In the genomic region with DNA sequence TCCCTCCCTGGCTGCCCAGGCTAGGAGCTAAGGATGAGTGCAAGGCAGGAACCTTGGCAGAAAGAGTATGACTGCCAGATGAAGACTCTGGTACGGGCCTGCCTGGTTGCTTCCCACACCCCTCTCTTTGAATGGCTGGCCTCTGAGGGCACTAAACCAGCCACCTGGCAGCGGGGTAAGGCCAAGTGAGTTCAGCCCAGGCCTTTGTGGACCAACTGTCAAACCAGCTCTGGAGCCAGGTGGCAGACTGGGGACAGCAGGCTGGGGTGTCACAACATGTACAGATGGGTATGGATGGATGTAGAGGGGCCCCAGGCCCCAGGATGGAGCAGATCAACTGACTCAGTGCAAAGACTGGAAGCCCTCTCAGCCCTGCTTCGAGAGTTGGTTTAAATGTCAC, we compare ENCODE assay signal across 12 mouse cellular contexts. TPM values are rescaled to one million over a fixed set of nuclear protein-coding genes. Genes with fewer than 3 reads are reported as not detected.
DNase-seq lines count a peak whose midpoint lies in the region; ATAC-seq and TF ChIP-seq lines count a peak whose summit lies in the region.
"Had no signal": no experiment of that assay in that cellular context is flagged by ENCODE, and none has a peak within 500 bp of the region (broad histone marks: within the 10 kb centered on the region; RNA-seq: fewer than 3 reads in every experiment).

No protein-coding gene starts in this region.

- H3K27me3 ChIP-seq in forebrain, embryonic 10.5 days (ENCODE audit: poor library complexity, severe bottlenecking), result no peaks in the 10 kb centered on the region
- no peaks in the 10 kb centered on the region for H3K27me3 ChIP-seq in forebrain, embryonic 11.5 days (ENCODE audit: control insufficient read depth, insufficient read depth, low read length)
- no peaks in the 10 kb centered on the region for H3K27me3 ChIP-seq in thymus, adult 2 months (ENCODE audit: control insufficient read depth, insufficient read depth, low read length)
- H3K27me3 ChIP-seq in forebrain, postnatal 0 days (ENCODE audit: insufficient read depth, low read length), result no peaks in the 10 kb centered on the region
- H3K27me3 ChIP-seq: limb, embryonic 13.5 days; liver, embryonic 15.5 days had no signal

- no peak for ATAC-seq in forebrain, embryonic 11.5 days (replicated peaks; ENCODE audit: low FRiP score)
- 0 out of 2 replicates have a peak, but pooled peaks have one; percentile 12 for ATAC-seq in forebrain, postnatal 0 days
- no peak for ATAC-seq in granulocyte monocyte progenitor cell, adult 5-6 weeks (replicated peaks; ENCODE audit: poor library complexity, severe bottlenecking)
- ATAC-seq: midbrain, embryonic 16.5 days had no signal

- H3K27ac ChIP-seq in forebrain, embryonic 10.5 days, result 0 out of 2 replicates have a peak overlapping the region, but pooled peaks have one; percentile 8
- no peak overlapping the region for H3K27ac ChIP-seq in forebrain, embryonic 11.5 days (ENCODE audit: low read depth, low read length)
- no peak overlapping the region for H3K27ac ChIP-seq in thymus, adult 2 months (ENCODE audit: control insufficient read depth, insufficient read depth, low read length)
- no peak overlapping the region for H3K27ac ChIP-seq in forebrain, postnatal 0 days (ENCODE audit: low read depth, low read length)
- H3K27ac ChIP-seq: limb, embryonic 13.5 days; liver, embryonic 15.5 days had no signal

- no peak overlapping the region for H3K4me2 ChIP-seq in forebrain, embryonic 11.5 days (ENCODE audit: low read depth, low read length, severe bottlenecking)
- no peak overlapping the region for H3K4me2 ChIP-seq in forebrain, postnatal 0 days (ENCODE audit: low read depth)
- H3K4me2 ChIP-seq: limb, embryonic 13.5 days; liver, embryonic 15.5 days had no signal

- no peak for TF ChIP-seq POLR2A in thymus, adult 2 months (IDR thresholded peaks at IDR 0.05; ENCODE audit: control insufficient read depth, extremely low read depth, insufficient read depth, low read length, poor library complexity)

- H3K4me3 ChIP-seq in forebrain, embryonic 10.5 days, result no peak overlapping the region
- H3K4me3 ChIP-seq in forebrain, embryonic 11.5 days (ENCODE audit: low read depth, low read length), result no peak overlapping the region
- H3K4me3 ChIP-seq in thymus, adult 2 months (ENCODE audit: control insufficient read depth, insufficient read depth, low read length), result no peak overlapping the region
- no peak overlapping the region for H3K4me3 ChIP-seq in forebrain, postnatal 0 days (ENCODE audit: low read depth, low read length)
- H3K4me3 ChIP-seq: limb, embryonic 13.5 days; liver, embryonic 15.5 days; megakaryocyte, embryonic 14.5 days had no signal

- DNase-seq in forebrain, embryonic 10.5 days (ENCODE audit: extremely low spot score, low spot score), result no peak
- DNase-seq in forebrain, embryonic 11.5 days (ENCODE audit: low spot score), result no peak
- DNase-seq in thymus, postnatal 0 days (ENCODE audit: low spot score), result peak; percentile 55
- no peak for DNase-seq in thymus, adult 2 months
- DNase-seq in cerebellum, postnatal 14 days, result peak; percentile 76 to 77
- DNase-seq in forebrain, postnatal 0 days, result no peak
- no peak for DNase-seq in B cell, adult 2 months

- TF ChIP-seq CTCF in thymus, adult 2 months (IDR thresholded peaks at IDR 0.05; ENCODE audit: borderline replicate concordance, control insufficient read depth, extremely low read depth, insufficient read depth, low read length, poor library complexity), result no peak
- no peak for TF ChIP-seq CTCF in forebrain, postnatal 0 days (IDR thresholded peaks at IDR 0.05; ENCODE audit: low read depth)

- H3K36me3 ChIP-seq in forebrain, embryonic 10.5 days (replicated peaks), result peaks cover 87% of the 10 kb centered on the region
- H3K36me3 ChIP-seq in forebrain, embryonic 11.5 days (ENCODE audit: control insufficient read depth, insufficient read depth, low read length), result peaks cover 16% of the 10 kb centered on the region
- H3K36me3 ChIP-seq in thymus, adult 2 months (ENCODE audit: control insufficient read depth, insufficient read depth, low read length), result 0 out of 2 replicates have a peak, but pooled peaks cover 4% of the 10 kb centered on the region
- H3K36me3 ChIP-seq in forebrain, postnatal 0 days (ENCODE audit: insufficient read depth), result peaks cover 41% of the 10 kb centered on the region

- peaks cover 4% of the 10 kb centered on the region; the same call in 1 of the 2 replicates for H3K4me1 ChIP-seq in forebrain, embryonic 10.5 days
- no peaks in the 10 kb centered on the region for H3K4me1 ChIP-seq in forebrain, embryonic 11.5 days (replicated peaks; ENCODE audit: control insufficient read depth, insufficient read depth, low read length)
- peaks cover 24% of the 10 kb centered on the region for H3K4me1 ChIP-seq in thymus, adult 2 months (replicated peaks; ENCODE audit: control insufficient read depth, insufficient read depth, low read length)
- peaks cover 3% of the 10 kb centered on the region; the same call in 1 of the 2 replicates for H3K4me1 ChIP-seq in forebrain, postnatal 0 days (ENCODE audit: insufficient read depth)
- H3K4me1 ChIP-seq: liver, embryonic 15.5 days; megakaryocyte, embryonic 14.5 days had no signal

- WGBS in forebrain, embryonic 10.5 days, result 91% methylated on average over 3 of the region's 3 CpGs
- 89% methylated on average over 3 of the region's 3 CpGs for WGBS in forebrain, embryonic 11.5 days
- 23% methylated on average over 3 of the region's 3 CpGs for WGBS in thymus, adult 2 months
- 70% methylated on average over 3 of the region's 3 CpGs for WGBS in forebrain, postnatal 0 days

- H3K9me3 ChIP-seq in forebrain, embryonic 10.5 days, result no peaks in the 10 kb centered on the region
- no peaks in the 10 kb centered on the region for H3K9me3 ChIP-seq in forebrain, embryonic 11.5 days (ENCODE audit: control insufficient read depth, low read length)
- H3K9me3 ChIP-seq in forebrain, postnatal 0 days (ENCODE audit: low read length), result no peaks in the 10 kb centered on the region
- H3K9me3 ChIP-seq: limb, embryonic 13.5 days; liver, embryonic 15.5 days; megakaryocyte, embryonic 14.5 days had no signal

- no peak overlapping the region for H3K9ac ChIP-seq in forebrain, embryonic 11.5 days (ENCODE audit: low read length)
- H3K9ac ChIP-seq in forebrain, postnatal 0 days, result no peak overlapping the region
- H3K9ac ChIP-seq: limb, embryonic 13.5 days; liver, embryonic 15.5 days had no signal

RNA-seq across cellular contexts. Expression of gene Rflna, which starts 12.0 kb away (rescaled TPM):
- polyA plus RNA-seq in forebrain, embryonic 10.5 days (2016; fragmentation: Nextera tagmentation; extraction: Ambion mirVana), result 3.4 and 4.3 TPM in 2 replicates
- 4.5 and 6.0 TPM in 2 replicates for polyA plus RNA-seq in forebrain, embryonic 11.5 days (2014; fragmentation: Nextera tagmentation; extraction: Ambion mirVana)
- 0.51 and 0.61 TPM in 2 replicates for polyA plus RNA-seq in thymus, postnatal 0 days (2015; fragmentation: Nextera tagmentation; extraction: Ambion mirVana)
- polyA plus RNA-seq in thymus, adult 2 months (2012; rRNA removed), result 3.4 and 4.5 TPM in 2 replicates
- total RNA-seq in forebrain, postnatal 0 days (2014; rRNA removed), result 3.2 and 6.2 TPM in 2 replicates
- polyA plus RNA-seq in forebrain, postnatal 0 days (2015; fragmentation: Nextera tagmentation; extraction: Ambion mirVana), result 4.4 and 4.8 TPM in 2 replicates
- total RNA-seq in granulocyte monocyte progenitor cell, adult 5-6 weeks (2014; fragmentation: Nextera tagmentation), result not detected in 2 replicates
- not detected in 2 replicates for total RNA-seq in granulocyte monocyte progenitor cell, adult 5-6 weeks (2017)

Comparison
In these comparisons a context has a peak if more than half of its experiments do, and no peak if none do; other contexts are left out.
1. DNase-seq: peak in thymus, postnatal 0 days (single experiment) and cerebellum, postnatal 14 days (2 of 2); none in forebrain, embryonic 10.5 days (single experiment), forebrain, embryonic 11.5 days (single experiment), thymus, adult 2 months (single experiment), forebrain, postnatal 0 days (single experiment) and B cell, adult 2 months (0 of 2).